Mouse (Mus musculus) skeletal muscle tissue, adult 2 months (tissue): ENCODE results near the gene Dner.

Experiments
- DNase-seq: peaks from one replicate; pipeline ENCODE4 v3.0.0-alpha.2; 2012; ENCODE audit warnings: low read depth, low spot score

Dner gene

GRCm38 (mm10) chr1:84695517-84696411 lies at the start of gene Dner:
TSS of gene Dner (minus strand) at chr1:84696221.
- DNase-seq, result peak; percentile 6

- DNase-seq, result no peak
Measured at GRCm38 (mm10) chr1:84742156-84742555, 46.1 kb upstream of the Dner start.

DNA sequence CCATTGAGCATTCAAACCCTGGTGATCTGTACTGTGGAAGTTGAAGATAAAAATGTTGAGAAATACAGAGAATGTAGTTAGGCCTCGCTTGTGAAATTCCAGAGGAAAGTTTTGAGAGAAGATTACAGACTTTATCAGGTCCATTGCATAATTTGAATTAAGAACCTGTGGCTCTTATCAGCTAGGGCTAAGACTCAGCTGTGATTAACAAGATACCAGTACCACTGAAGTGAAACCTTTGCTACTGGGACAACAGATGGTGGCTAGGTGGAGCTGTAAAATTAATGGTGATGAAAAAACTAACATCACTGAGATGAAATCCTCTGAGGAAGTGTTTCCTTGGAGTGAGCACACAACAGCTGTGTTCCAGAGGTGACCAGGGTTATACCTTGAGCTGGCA lies 44.1 kb upstream of the Dner start:
- no peak for DNase-seq

DNA sequence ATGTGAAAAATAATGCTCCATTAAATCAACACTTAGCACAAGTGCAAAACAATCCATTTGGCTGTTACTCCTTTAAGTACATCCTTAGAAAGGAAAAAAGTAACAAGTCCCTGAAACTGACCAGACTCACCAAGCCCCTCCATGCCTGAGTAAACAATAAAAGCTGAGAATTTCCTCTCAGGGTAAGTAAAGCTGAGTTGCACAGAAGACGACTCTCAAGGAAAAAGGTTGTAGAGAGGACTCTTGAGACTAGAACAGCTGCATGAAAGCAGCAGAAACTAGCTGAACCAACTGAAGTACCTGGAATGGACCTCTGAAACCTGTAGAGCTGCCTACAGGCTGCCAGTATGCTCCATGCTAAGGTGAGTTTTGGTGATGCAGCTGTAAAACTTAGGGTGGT lies 41.1 kb upstream of the Dner start:
- no peak for DNase-seq

DNA sequence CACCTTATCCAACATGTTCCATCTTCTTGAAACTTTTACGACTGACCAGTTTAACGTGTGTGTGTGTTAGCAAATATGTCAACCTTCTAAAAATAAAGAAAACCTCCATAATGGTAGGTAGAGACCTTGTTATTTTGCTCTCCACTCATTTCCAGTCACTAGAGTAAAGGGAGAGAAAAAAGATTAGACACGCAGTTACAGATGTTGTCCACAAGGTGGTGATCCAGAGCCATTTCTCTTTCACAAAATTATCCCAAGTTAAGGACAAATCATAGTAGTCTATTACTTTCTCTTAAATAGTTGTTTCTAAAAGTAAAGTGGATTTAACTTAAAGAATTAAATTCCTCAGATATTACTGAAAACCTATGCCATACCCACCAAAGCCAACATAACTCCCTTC lies 37.8 kb upstream of the Dner start:
- DNase-seq, result no peak

GRCm38 (mm10) chr1:84731763-84732162 lies 35.7 kb upstream of the Dner start:
- no peak for DNase-seq

- DNase-seq, result no peak
Measured at GRCm38 (mm10) chr1:84722841-84723240, 26.8 kb upstream of the Dner start.

DNA sequence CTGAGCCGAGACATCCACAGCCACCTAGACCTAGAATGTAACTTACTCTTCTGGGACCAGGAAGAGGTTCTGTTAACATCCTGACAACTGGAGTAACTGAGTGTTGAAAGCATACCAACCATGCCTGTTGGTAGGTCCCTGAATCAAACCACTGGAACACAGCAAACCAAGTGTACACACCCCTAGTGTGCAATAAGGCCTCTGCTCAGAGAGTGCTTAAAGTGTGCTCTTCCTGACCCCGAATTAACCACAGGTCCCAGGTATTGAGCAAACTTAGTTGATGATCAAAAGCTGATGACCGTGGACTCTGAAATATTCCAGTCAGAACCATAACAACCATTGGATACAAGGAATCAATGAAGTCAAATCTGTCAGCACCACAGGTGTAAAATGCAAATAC lies 26.4 kb upstream of the Dner start:
- DNase-seq, result no peak

GRCm38 (mm10) chr1:84721942-84722341 lies 25.9 kb upstream of the Dner start:
- DNase-seq, result no peak

DNA sequence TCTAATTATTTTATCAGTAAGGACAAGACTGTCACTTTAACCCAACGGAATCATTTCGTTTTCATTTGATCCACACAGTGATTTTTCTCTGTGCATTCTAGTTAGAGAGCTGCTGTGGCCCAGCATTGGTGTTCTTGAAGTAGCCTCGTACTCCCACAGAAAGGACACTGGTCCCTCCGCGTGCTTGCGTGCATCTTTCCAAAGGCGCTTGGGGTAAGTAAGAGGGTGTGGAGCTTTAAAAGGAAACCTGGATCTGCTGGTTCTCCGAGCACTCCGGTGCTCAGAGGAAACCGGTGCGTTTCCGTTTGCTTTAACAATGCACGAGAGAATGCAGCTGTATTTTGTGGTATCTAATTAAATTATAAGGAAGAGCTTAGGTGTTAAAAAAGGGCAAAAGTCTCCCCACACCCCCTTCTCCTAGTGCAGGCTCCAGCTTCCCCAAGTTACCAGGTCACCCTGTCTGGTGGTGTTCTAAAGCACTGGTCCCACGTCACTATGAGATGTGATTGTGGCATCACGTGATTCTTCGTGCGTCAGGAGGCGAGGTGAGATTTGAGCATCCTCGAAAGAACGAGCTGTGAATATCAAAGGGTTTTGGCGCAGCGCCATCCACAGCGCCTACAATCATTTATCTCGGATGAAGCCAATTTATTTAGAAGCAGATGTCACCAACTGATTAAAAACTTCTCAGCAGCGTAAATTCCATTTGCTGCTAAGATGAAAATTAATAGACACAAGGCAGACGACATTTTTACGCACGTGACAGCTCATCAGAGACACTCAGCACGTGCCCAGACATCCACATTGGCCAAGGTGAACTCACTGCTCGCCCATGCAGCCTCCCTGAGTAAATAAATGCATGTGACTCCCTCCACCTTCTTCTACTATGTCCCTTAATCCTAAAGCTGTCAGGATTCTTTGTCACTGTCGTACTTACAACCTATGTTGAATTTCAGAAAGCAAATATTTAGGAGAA lies 14.1 kb upstream of the Dner start:
- no peak for DNase-seq

GRCm38 (mm10) chr1:84709406-84709805 lies 13.4 kb upstream of the Dner start:
- DNase-seq, result no peak

- no peak for DNase-seq
Measured at GRCm38 (mm10) chr1:84700254-84700653, 4.2 kb upstream of the Dner start.

DNA sequence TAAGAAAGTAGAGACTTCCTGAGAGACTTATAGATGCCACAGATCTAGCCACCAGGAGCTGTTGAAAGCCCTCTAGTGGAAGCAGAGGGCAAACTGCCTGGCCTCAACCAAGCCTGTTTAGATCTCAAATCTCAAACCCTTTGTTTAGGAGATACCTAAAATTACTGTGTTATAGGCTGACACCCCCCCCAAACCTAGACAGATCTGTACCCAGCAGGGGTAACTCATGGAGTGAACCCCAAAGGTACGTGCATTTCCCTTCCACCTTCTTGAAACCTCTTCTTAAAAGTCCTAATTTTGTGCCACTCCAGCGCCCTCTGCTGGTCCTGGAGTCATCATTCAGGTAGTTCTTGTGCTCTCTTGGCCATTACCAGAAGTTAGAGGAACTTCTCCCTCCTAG lies 1.1 kb upstream of the Dner start:
- no peak for DNase-seq

GRCm38 (mm10) chr1:84694688-84695474 lies 1.1 kb downstream of the Dner start:
- DNase-seq, result peak; percentile 3

DNA sequence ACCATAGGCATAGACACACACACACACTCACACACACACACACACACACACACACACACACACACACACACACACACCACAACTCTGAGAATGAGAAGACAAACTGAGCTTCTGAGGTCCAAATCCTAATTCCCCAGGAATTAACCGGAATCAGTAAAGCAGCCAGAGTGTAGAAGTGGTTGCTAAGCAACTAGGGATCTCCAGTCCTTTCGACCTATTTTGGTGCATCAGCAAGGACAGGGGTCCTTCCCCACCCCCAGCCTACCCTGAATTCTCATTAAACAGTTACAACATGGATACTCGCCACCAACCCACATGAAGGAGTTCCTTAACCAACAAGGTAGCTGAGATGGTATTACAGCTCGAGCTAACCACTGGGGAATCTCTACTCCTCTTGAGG lies 18.1 kb downstream of the Dner start:
- DNase-seq, result no peak

DNA sequence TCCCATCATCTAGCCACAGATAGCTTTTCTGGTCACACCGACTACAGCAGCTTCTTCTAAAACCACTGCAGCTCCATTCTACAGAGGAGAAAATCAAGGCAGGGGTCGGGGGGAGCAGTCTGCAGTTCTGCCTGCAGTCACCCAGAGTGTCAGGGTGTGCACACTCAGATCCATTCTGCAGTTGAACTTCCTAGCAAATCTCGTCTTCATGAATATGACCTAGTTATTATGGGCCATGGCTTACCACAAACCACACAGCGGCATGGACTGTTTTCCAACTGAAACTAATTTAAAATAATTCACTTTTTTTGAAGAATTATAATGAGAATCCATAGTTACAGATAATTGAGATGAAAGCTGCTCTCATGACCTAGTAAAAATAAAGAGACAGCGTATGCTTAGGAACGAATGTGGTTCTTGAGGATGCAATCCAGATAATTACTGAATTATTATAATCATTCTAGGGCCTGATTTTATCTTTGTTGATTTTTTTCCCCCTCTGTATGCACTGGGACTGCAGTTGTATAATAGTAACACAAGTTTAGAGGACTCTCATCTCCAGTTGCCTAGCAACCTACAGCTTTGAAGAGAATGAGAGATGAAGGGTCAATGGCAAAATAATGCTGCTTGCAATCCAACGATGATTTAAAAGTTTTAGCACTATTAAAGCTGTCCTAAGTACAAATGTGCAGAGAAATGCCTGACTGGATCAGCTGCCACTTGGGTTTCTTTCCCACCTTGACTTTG lies 27.7 kb downstream of the Dner start:
- no peak for DNase-seq

- no peak for DNase-seq
Measured at GRCm38 (mm10) chr1:84667660-84668059, 28.4 kb downstream of the Dner start.

- DNase-seq, result no peak
Measured at GRCm38 (mm10) chr1:84664377-84665118, 31.5 kb downstream of the Dner start.

DNA sequence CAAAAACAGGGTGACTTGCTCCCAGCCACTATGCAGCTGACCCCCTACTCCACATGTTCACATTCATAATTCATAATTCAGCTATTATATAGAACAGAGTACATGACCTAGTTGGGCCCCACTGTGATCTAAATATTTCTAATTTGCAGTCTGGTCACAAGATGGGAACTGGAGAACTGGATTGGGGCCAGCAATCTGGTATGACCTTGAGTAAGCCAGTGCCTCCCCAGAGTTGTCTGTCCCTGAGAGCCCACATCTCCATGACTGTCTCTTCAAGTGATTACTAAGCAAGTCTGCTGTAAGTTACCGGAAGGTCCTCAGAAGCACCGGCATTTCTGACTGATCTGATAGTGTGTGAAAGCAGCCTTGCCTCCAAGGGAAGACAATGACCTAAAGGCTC lies 49.2 kb downstream of the Dner start:
- DNase-seq, result no peak

- DNase-seq, result no peak
Measured at GRCm38 (mm10) chr1:84640463-84640862, 55.6 kb downstream of the Dner start.
